Mouse (Mus musculus): Measurements from ENCODE around the gene Rab5c. TPM values are rescaled to one million over a fixed set of nuclear protein-coding genes. Genes with fewer than 3 reads are reported as not detected.

The Rab5c gene
- polyA plus RNA-seq, 1 experiment from 2014 or later, result 43.3 TPM

- ATAC-seq, result no peak
- Histone ChIP-seq H3K36me3 (ENCODE audit: control insufficient read depth, insufficient read depth, low read length) (no peaks in the 10 kb centered on the region), H3K27me3 (ENCODE audit: control insufficient read depth, insufficient read depth, low read depth, low read length) (peaks cover 9% of the 10 kb centered on the region), H3K4me1 (ENCODE audit: control insufficient read depth, insufficient read depth, low read length) (peaks cover 8% of the 10 kb centered on the region; the same call in 1 of the 2 replicates), H3K4me2 (ENCODE audit: low read length) (no peak overlapping the region), H3K9me3 (replicated peaks; ENCODE audit: control insufficient read depth, low read length, poor library complexity, severe bottlenecking) (no peaks in the 10 kb centered on the region), H3K9ac (ENCODE audit: low read depth, low read length) (no peak overlapping the region), H3K27ac (ENCODE audit: low read length) (no peak overlapping the region), H3K4me3 (ENCODE audit: low read depth, low read length) (no peak overlapping the region)
- 78% methylated on average over 4 of the region's 4 CpGs for WGBS
These were observed 49.6 kb downstream of the Rab5c start for GRCm38 (mm10) chr11:100688443-100688842.

GRCm38 (mm10) chr11:100687265-100687664 lies 50.8 kb downstream of the Rab5c start:
- peaks cover 6% of the 10 kb centered on the region for H3K27me3 ChIP-seq (ENCODE audit: control insufficient read depth, insufficient read depth, low read depth, low read length)
- peaks cover 4% of the 10 kb centered on the region; the same call in 1 of the 2 replicates for H3K4me1 ChIP-seq (ENCODE audit: control insufficient read depth, insufficient read depth, low read length)
- no peak overlapping the region for H3K4me2 ChIP-seq (ENCODE audit: low read length)
- H3K4me3 ChIP-seq (ENCODE audit: low read depth, low read length), result no peak overlapping the region
- no peak for ATAC-seq
- H3K36me3 ChIP-seq (ENCODE audit: control insufficient read depth, insufficient read depth, low read length), result no peaks in the 10 kb centered on the region
- no peak overlapping the region for H3K9ac ChIP-seq (ENCODE audit: low read depth, low read length)
- WGBS, result 84% methylated on average over 7 of the region's 7 CpGs
- H3K9me3 ChIP-seq (replicated peaks; ENCODE audit: control insufficient read depth, low read length, poor library complexity, severe bottlenecking), result no peaks in the 10 kb centered on the region
- no peak overlapping the region for H3K27ac ChIP-seq (ENCODE audit: low read length)

GRCm38 (mm10) chr11:100685371-100685770 lies 52.6 kb downstream of the Rab5c start:
- Histone ChIP-seq H3K9me3 (replicated peaks; ENCODE audit: control insufficient read depth, low read length, poor library complexity, severe bottlenecking) (no peaks in the 10 kb centered on the region), H3K36me3 (ENCODE audit: control insufficient read depth, insufficient read depth, low read length) (no peaks in the 10 kb centered on the region), H3K27ac (ENCODE audit: low read length) (no peak overlapping the region), H3K27me3 (ENCODE audit: control insufficient read depth, insufficient read depth, low read depth, low read length) (no peaks in the 10 kb centered on the region), H3K4me2 (ENCODE audit: low read length) (no peak overlapping the region), H3K4me1 (ENCODE audit: control insufficient read depth, insufficient read depth, low read length) (no peaks in the 10 kb centered on the region), H3K9ac (ENCODE audit: low read depth, low read length) (no peak overlapping the region), H3K4me3 (ENCODE audit: low read depth, low read length) (no peak overlapping the region)
- no peak for ATAC-seq
- WGBS, result 82% methylated on average over 3 of the region's 3 CpGs

- Histone ChIP-seq H3K4me1 (ENCODE audit: control insufficient read depth, insufficient read depth, low read length) (no peaks in the 10 kb centered on the region), H3K4me3 (ENCODE audit: low read depth, low read length) (no peak overlapping the region), H3K9me3 (replicated peaks; ENCODE audit: control insufficient read depth, low read length, poor library complexity, severe bottlenecking) (no peaks in the 10 kb centered on the region), H3K36me3 (ENCODE audit: control insufficient read depth, insufficient read depth, low read length) (no peaks in the 10 kb centered on the region), H3K9ac (ENCODE audit: low read depth, low read length) (no peak overlapping the region), H3K27me3 (ENCODE audit: control insufficient read depth, insufficient read depth, low read depth, low read length) (no peaks in the 10 kb centered on the region), H3K4me2 (ENCODE audit: low read length) (no peak overlapping the region), H3K27ac (ENCODE audit: low read length) (no peak overlapping the region)
- no peak for ATAC-seq
- WGBS, result 80% methylated on average over 2 of the region's 2 CpGs
These were observed 53.9 kb downstream of the Rab5c start for GRCm38 (mm10) chr11:100684084-100684483.

GRCm38 (mm10) chr11:100682526-100682925 lies 55.5 kb downstream of the Rab5c start:
- Histone ChIP-seq H3K4me3 (ENCODE audit: low read depth, low read length) (no peak overlapping the region), H3K4me2 (ENCODE audit: low read length) (no peak overlapping the region), H3K27me3 (ENCODE audit: control insufficient read depth, insufficient read depth, low read depth, low read length) (no peaks in the 10 kb centered on the region), H3K27ac (ENCODE audit: low read length) (no peak overlapping the region), H3K36me3 (ENCODE audit: control insufficient read depth, insufficient read depth, low read length) (no peaks in the 10 kb centered on the region), H3K9ac (ENCODE audit: low read depth, low read length) (no peak overlapping the region), H3K9me3 (replicated peaks; ENCODE audit: control insufficient read depth, low read length, poor library complexity, severe bottlenecking) (no peaks in the 10 kb centered on the region), H3K4me1 (ENCODE audit: control insufficient read depth, insufficient read depth, low read length) (no peaks in the 10 kb centered on the region)
- WGBS, result 80% methylated on average over 5 of the region's 5 CpGs
- no peak for ATAC-seq

GRCm38 (mm10) chr11:100681826-100682225 lies 56.2 kb downstream of the Rab5c start:
- no peaks in the 10 kb centered on the region for H3K27me3 ChIP-seq (ENCODE audit: control insufficient read depth, insufficient read depth, low read depth, low read length)
- no peak overlapping the region for H3K4me3 ChIP-seq (ENCODE audit: low read depth, low read length)
- H3K4me2 ChIP-seq (ENCODE audit: low read length), result no peak overlapping the region
- no peak for ATAC-seq
- WGBS, result 83% methylated on average over 5 of the region's 5 CpGs
- H3K9ac ChIP-seq (ENCODE audit: low read depth, low read length), result no peak overlapping the region
- no peaks in the 10 kb centered on the region for H3K36me3 ChIP-seq (ENCODE audit: control insufficient read depth, insufficient read depth, low read length)
- no peak overlapping the region for H3K27ac ChIP-seq (ENCODE audit: low read length)
- H3K4me1 ChIP-seq (ENCODE audit: control insufficient read depth, insufficient read depth, low read length), result no peaks in the 10 kb centered on the region
- H3K9me3 ChIP-seq (replicated peaks; ENCODE audit: control insufficient read depth, low read length, poor library complexity, severe bottlenecking), result no peaks in the 10 kb centered on the region

GRCm38 (mm10) chr11:100677810-100678209 lies 60.2 kb downstream of the Rab5c start:
- no peak overlapping the region for H3K27ac ChIP-seq (ENCODE audit: low read length)
- WGBS, result 44% methylated on average over 7 of the region's 7 CpGs
- H3K4me3 ChIP-seq (ENCODE audit: low read depth, low read length), result no peak overlapping the region

GRCm38 (mm10) chr11:100673169-100673568 lies 64.8 kb downstream of the Rab5c start:
- WGBS, result 1% methylated on average over 23 of the region's 23 CpGs
- H3K4me1 ChIP-seq (ENCODE audit: control insufficient read depth, insufficient read depth, low read length), result peaks cover 2% of the 10 kb centered on the region; the same call in 1 of the 2 replicates
- H3K9ac ChIP-seq (ENCODE audit: low read depth, low read length), result peak overlapping the region; percentile 51; the same call in 1 of the 2 replicates
- no peak for ATAC-seq
- no peak overlapping the region for H3K27ac ChIP-seq (ENCODE audit: low read length)
- H3K4me2 ChIP-seq (ENCODE audit: low read length), result peak overlapping the region; percentile 35
- H3K4me3 ChIP-seq (ENCODE audit: low read depth, low read length), result no peak overlapping the region
- H3K9me3 ChIP-seq (replicated peaks; ENCODE audit: control insufficient read depth, low read length, poor library complexity, severe bottlenecking), result no peaks in the 10 kb centered on the region
- H3K36me3 ChIP-seq (ENCODE audit: control insufficient read depth, insufficient read depth, low read length), result no peaks in the 10 kb centered on the region
- H3K27me3 ChIP-seq (ENCODE audit: control insufficient read depth, insufficient read depth, low read depth, low read length), result no peaks in the 10 kb centered on the region; the same call in 1 of the 2 replicates

More at GRCm38 (mm10) chr11:100677810-100678209, 60.2 kb downstream of the Rab5c start:
- Histone ChIP-seq H3K36me3 (ENCODE audit: control insufficient read depth, insufficient read depth, low read length) (no peaks in the 10 kb centered on the region), H3K4me1 (ENCODE audit: control insufficient read depth, insufficient read depth, low read length) (peaks cover 2% of the 10 kb centered on the region; the same call in 1 of the 2 replicates), H3K4me2 (ENCODE audit: low read length) (no peak overlapping the region), H3K9me3 (replicated peaks; ENCODE audit: control insufficient read depth, low read length, poor library complexity, severe bottlenecking) (no peaks in the 10 kb centered on the region), H3K27me3 (ENCODE audit: control insufficient read depth, insufficient read depth, low read depth, low read length) (no peaks in the 10 kb centered on the region), H3K9ac (ENCODE audit: low read depth, low read length) (0 out of 2 replicates have a peak overlapping the region, but pooled peaks have one; percentile 6)
- no peak for ATAC-seq

- no peak overlapping the region for H3K27ac ChIP-seq (ENCODE audit: low read length)
- no peaks in the 10 kb centered on the region; the same call in 1 of the 2 replicates for H3K27me3 ChIP-seq (ENCODE audit: control insufficient read depth, insufficient read depth, low read depth, low read length)
- 91% methylated on average over 2 of the region's 2 CpGs for WGBS
- H3K9ac ChIP-seq (ENCODE audit: low read depth, low read length), result no peak overlapping the region
- H3K4me2 ChIP-seq (ENCODE audit: low read length), result no peak overlapping the region
- H3K4me3 ChIP-seq (ENCODE audit: low read depth, low read length), result no peak overlapping the region
- H3K36me3 ChIP-seq (ENCODE audit: control insufficient read depth, insufficient read depth, low read length), result no peaks in the 10 kb centered on the region
- H3K4me1 ChIP-seq (ENCODE audit: control insufficient read depth, insufficient read depth, low read length), result peaks cover 2% of the 10 kb centered on the region; the same call in 1 of the 2 replicates
- no peak for ATAC-seq
- no peaks in the 10 kb centered on the region for H3K9me3 ChIP-seq (replicated peaks; ENCODE audit: control insufficient read depth, low read length, poor library complexity, severe bottlenecking)
These were observed 66.1 kb downstream of the Rab5c start for GRCm38 (mm10) chr11:100671956-100672355.

All from midbrain, embryonic 16.5 days (tissue).